Mouse (Mus musculus) mammary gland, adult 2 months (tissue): ENCODE data around the gene Mtg2. TPM values are rescaled to one million over a fixed set of nuclear protein-coding genes. Genes with fewer than 3 reads are reported as not detected.

Source experiments
- polyA plus RNA-seq: library from polyadenylated mRNA; depleted of rRNA; stranded (reverse); fragments of >200 nt; gene quantifications from 2 replicates; pipeline ENCODE4 v1.2.3, GENCODE M21; 2012; ENCODE audit warnings: low replicate concordance; rRNA removed

Gene Mtg2
- polyA plus RNA-seq = 16.8 and 21.2 TPM in 2 replicates

GRCm38 (mm10) chr2:180070481-180071453 lies at the start of gene Mtg2:
Gene Mtg2 (plus strand): TSS chr2:180070588.

GRCm38 (mm10) chr2:180024401-180025098 lies 45.8 kb upstream of the Mtg2 start, which contains the start of gene Lsm14b:
Gene Lsm14b (plus strand): TSS chr2:180024987.

GRCm38 (mm10) chr2:180042256-180042857 lies 28.0 kb upstream of the Mtg2 start, which contains the start of the genes Psma7 and Ss18l1:
Gene Psma7 (minus strand): TSS chr2:180042433.
Gene Ss18l1 (plus strand): TSS chr2:180042509.

GRCm38 (mm10) chr2:180103978-180104658 lies 33.7 kb downstream of the Mtg2 start, which contains the start of gene Hrh3:
Gene Hrh3 (minus strand): TSS chr2:180104488.

GRCm38 (mm10) chr2:180118661-180119438 lies 48.5 kb downstream of the Mtg2 start, which contains the start of gene Osbpl2:
Gene Osbpl2 (plus strand): TSS chr2:180119306.

Other genes with a start within 250 kb of the Mtg2 start
- gene Taf4, start 93.9 kb upstream of the Mtg2 start, polyA plus RNA-seq = 6.2 and 12.2 TPM in 2 replicates
- gene Lsm14b, start 45.6 kb upstream of the Mtg2 start, polyA plus RNA-seq = 19.5 and 22.5 TPM in 2 replicates
- gene Psma7, start 28.2 kb upstream of the Mtg2 start, polyA plus RNA-seq = 132 and 175 TPM in 2 replicates
- 7.6 and 8.6 TPM in 2 replicates for gene Ss18l1, start 28.1 kb upstream of the Mtg2 start, polyA plus RNA-seq
- gene Hrh3, start 33.9 kb downstream of the Mtg2 start, polyA plus RNA-seq = not detected in 2 replicates
- gene Osbpl2, start 48.7 kb downstream of the Mtg2 start, polyA plus RNA-seq = 22.3 and 27.6 TPM in 2 replicates
- 134 and 222 TPM in 2 replicates for gene Adrm1, start 100.9 kb downstream of the Mtg2 start, polyA plus RNA-seq
- 98.2 and 129 TPM in 2 replicates for gene Lama5, start 155.3 kb downstream of the Mtg2 start, polyA plus RNA-seq
- gene Rps21, start 186.8 kb downstream of the Mtg2 start, polyA plus RNA-seq = 2,351 and 3,651 TPM in 2 replicates
- gene Cables2, start 202.9 kb downstream of the Mtg2 start, polyA plus RNA-seq = 28.6 and 39.3 TPM in 2 replicates
- 1.8 and 2.4 TPM in 2 replicates for gene Rbbp8nl, start 219.3 kb downstream of the Mtg2 start, polyA plus RNA-seq